Mouse (Mus musculus) liver, embryonic 15.5 days (tissue): ENCODE measurements around the gene Spata32. TPM values are rescaled to one million over a fixed set of nuclear protein-coding genes. Genes with fewer than 3 reads are reported as not detected.

Source experiments
- ATAC-seq: fragments of 200-750 bp; cut with Nextera tagmentation; 2 replicates; pipeline ENCODE4 v1.8.0; 2017; ENCODE audit warnings: moderate number of reproducible peaks, mild to moderate bottlenecking, moderate library complexity; ENCODE audit not compliant: insufficient read depth
- H3K27ac ChIP-seq: fragments of 300-500 bp; sonication (generic); replicated peaks from 2 replicates; pipeline ENCODE4 v1.5.1; 2015; ENCODE audit warnings: mild to moderate bottlenecking, inconsistent platforms
- H3K27me3 ChIP-seq: fragments of 300-500 bp; sonication (generic); 2 replicates; pipeline ENCODE4 v1.6.1; 2015; ENCODE audit warnings: mild to moderate bottlenecking, inconsistent platforms
- H3K36me3 ChIP-seq: fragments of 300-500 bp; sonication (generic); replicated peaks from 2 replicates; pipeline ENCODE4 v1.6.1; 2015; ENCODE audit warnings: moderate library complexity, mild to moderate bottlenecking, inconsistent platforms
- H3K4me1 ChIP-seq: fragments of 300-500 bp; sonication (generic); replicated peaks from 2 replicates; pipeline ENCODE4 v1.6.1; 2015; ENCODE audit warnings: inconsistent platforms
- H3K4me2 ChIP-seq: fragments of 300-500 bp; sonication (generic); 2 replicates; pipeline ENCODE4 v1.6.1; 2015; ENCODE audit warnings: moderate library complexity, mild to moderate bottlenecking, inconsistent platforms
- H3K4me3 ChIP-seq: fragments of 300-500 bp; sonication (generic); replicated peaks from 2 replicates; pipeline ENCODE4 v1.5.1; 2015; ENCODE audit warnings: mild to moderate bottlenecking, inconsistent platforms
- H3K9ac ChIP-seq: fragments of 300-500 bp; sonication (generic); 2 replicates; pipeline ENCODE4 v1.6.1; 2015; ENCODE audit warnings: moderate library complexity, mild to moderate bottlenecking, inconsistent platforms
- H3K9me3 ChIP-seq: fragments of 300-500 bp; sonication (generic); replicated peaks from 2 replicates; pipeline ENCODE4 v1.6.1; 2016; ENCODE audit warnings: inconsistent platforms
- WGBS: fragments of 180-500 bp; shearing (Covaris S2); methylation state at CpG from one replicate; pipeline ENCODE4 v1.1.7; 2015; ENCODE audit warnings: mixed read lengths; ENCODE audit not compliant: insufficient replicate concordance; 5-methylcytosine and 5-hydroxymethylcytosine counted together
- polyA plus RNA-seq: library from polyadenylated mRNA; unstranded; fragments of >200 nt; fragmentation: Nextera tagmentation; extraction: Ambion mirVana; gene quantifications from 2 replicates; pipeline ENCODE4 v1.2.1, GENCODE M21; 2015

The Spata32 gene
- not detected in 2 replicates for polyA plus RNA-seq

DNA sequence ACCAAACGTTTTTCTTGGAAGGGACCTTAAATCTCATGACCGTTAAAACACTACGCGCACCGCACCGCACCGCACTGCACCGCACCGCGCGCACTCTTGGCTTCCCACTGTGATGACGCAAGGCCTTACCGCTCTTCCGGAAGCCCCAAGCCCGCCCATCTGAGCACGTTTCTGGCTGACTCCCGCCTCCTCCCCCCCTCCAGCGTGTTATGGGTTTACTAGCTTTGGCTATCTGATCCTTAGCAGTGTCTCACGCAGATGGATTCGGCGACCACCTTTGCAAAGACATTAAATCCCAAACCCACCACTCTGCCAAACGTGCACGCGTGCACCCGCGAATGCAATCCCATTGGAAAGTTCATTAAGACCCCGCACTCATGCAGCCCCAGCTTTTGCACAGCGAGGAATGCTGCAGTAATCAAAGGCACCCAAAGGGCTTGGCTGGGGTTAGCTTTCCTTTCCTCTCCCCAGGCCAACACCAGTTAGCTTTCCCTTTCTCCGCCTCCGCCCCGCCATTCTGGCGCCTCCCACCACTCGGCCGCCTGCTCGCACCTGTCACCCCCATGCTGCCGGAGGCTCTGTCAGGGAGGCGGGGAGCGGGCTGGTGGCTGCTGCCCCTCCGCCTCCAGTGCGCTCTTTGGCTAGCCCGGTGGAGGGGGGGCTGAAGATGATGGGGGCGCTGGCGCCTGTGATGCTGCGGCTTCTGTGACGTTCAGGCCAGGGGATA is at the start of gene Spata32:
TSS of gene Spata32 (minus strand) at position 643 of the 727 bp plus-strand sequence.
- 1% methylated on average over 45 of the region's 45 CpGs for WGBS
- ATAC-seq: 0 out of 2 replicates have a peak, but pooled peaks have one; percentile 44

DNA sequence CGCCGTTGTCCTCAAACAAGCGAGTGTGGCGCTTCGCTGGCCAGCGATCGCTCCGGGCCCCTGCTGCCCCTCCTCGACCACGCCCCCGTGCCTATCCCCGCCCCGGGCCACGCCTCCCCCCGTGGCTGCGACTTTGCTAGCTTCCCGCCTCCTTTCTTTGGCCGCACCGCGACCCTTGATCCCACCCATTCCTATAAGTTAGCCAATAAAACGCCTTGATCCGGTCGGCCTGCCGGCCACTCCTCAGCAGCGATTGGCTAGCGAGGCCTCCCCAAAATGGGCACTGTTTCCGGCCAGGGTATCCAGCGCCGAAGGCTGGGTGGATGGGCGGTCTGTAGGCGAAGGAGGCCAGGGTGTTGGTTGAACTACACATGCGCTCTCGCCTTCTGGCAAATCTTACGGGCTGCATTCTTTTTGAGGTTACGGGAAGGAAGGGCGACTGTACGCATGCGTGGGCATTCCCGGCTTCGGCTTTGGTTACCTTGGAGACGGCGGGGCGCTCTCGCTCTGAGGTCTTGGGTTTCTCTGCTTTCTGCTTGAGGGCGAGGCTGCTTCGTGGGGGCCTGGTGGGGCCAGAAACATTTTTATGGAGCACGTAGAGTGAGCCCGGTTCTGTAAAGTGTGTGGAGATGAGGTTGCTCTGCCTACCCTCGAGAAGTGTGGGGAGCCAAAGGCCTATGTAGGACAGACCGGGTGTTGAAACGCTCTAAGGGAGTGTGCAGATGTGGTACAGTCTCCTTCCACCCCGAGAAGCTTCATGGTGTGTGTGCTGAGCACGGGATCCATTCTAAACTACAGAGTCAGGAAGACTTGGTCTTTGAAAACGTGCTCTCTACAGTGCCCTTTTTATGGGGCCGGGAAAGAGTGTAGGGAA is 49.4 kb upstream of the Spata32 start, which contains the start of gene Map3k14:
TSS of gene Map3k14 (minus strand) at position 127 of the 874 bp plus-strand sequence.
- Histone ChIP-seq H3K4me1 (peaks cover 30% of the 10 kb centered on the region), H3K9me3 (no peaks in the 10 kb centered on the region)

More for the DNA sequence above, at the start of gene Spata32:
- Histone ChIP-seq H3K4me3 (peak within 1 kb of the TSS; percentile 57), H3K27me3 (peaks cover 16% of the 10 kb centered on the region), H3K4me2 (peak within 1 kb of the TSS; percentile 80), H3K9me3 (no peaks in the 10 kb centered on the region), H3K4me1 (peaks cover 19% of the 10 kb centered on the region), H3K27ac (no peak within 1 kb of the TSS), H3K9ac (peak within 1 kb of the TSS; percentile 39; the same call in 1 of the 2 replicates), H3K36me3 (no peaks in the 10 kb centered on the region)

DNA sequence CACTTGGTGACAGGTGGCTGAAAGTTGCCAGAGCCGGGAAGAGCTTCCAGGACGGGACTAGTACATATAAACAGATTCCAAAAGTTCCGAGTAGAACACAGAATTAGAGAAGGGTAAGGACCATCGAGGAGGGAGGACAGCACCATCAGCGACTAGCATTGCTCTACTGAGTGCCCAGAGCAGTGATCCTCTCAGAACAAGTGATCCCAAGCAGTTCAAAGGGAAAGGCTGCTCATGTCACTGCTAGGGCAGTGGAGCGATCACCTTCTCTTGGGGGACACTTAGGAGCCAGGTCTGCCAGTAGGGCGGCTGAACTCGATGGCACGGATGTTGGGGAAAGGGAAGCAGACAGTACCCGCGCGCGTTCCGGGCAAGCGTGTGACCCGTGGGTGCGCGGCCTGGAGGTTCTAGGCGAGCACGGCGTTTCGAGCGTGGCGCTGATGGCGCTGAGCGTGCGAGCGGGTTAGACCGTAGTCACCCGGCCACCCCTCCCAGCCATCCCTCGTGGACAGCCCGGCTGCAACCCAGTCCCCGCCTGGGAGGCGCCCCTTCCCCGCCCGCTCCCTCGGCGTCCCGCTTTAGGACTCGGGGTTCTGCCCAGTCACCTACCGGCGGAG is 48.6 kb upstream of the Spata32 start:
- peak overlapping the region; percentile 65 for H3K4me3 ChIP-seq
- H3K36me3 ChIP-seq: no peaks in the 10 kb centered on the region
- ATAC-seq: no peak
- peak overlapping the region; percentile 63 for H3K9ac ChIP-seq
- H3K27me3 ChIP-seq: peaks cover 12% of the 10 kb centered on the region; the same call in 1 of the 2 replicates
- H3K4me1 ChIP-seq: peaks cover 35% of the 10 kb centered on the region
- H3K27ac ChIP-seq: peak overlapping the region; percentile 65; the same call in 1 of the 2 replicates
- H3K9me3 ChIP-seq: no peaks in the 10 kb centered on the region
- H3K4me2 ChIP-seq: peak overlapping the region; percentile 97
- WGBS: 1% methylated on average over 42 of the region's 42 CpGs

More for the DNA sequence above, 49.4 kb upstream of the Spata32 start, which contains the start of gene Map3k14:
- Histone ChIP-seq H3K36me3 (no peaks in the 10 kb centered on the region), H3K4me3 (peak within 1 kb of the TSS; percentile 65), H3K4me2 (peak within 1 kb of the TSS; percentile 97), H3K9ac (peak within 1 kb of the TSS; percentile 63), H3K27me3 (peaks cover 12% of the 10 kb centered on the region; the same call in 1 of the 2 replicates), H3K27ac (peak within 1 kb of the TSS; percentile 65)
- peak; percentile 96 for ATAC-seq
- WGBS: 2% methylated on average over 55 of the region's 55 CpGs

DNA sequence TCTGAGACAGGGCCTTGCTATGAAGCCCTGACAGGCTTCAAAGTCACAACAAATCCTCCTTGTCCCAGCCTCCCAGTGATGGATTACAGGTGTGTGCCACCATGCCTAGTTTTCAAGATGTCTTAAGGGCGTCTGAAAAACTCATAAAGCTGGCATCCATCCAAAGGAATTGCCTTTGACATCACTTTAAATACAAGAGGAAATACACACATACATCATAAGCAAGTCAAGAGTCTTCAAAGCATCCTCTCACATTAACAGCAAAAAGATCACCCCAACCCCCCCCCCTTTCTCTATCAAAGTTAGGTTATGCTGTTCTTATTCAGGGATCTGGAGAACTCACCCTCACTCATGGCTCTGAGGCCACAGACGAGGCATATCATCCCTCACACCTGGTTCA is 47.6 kb upstream of the Spata32 start:
- Histone ChIP-seq H3K27ac (no peak overlapping the region), H3K4me2 (peak overlapping the region; percentile 97), H3K36me3 (no peaks in the 10 kb centered on the region), H3K4me1 (peaks cover 36% of the 10 kb centered on the region), H3K27me3 (peaks cover 8% of the 10 kb centered on the region; the same call in 1 of the 2 replicates), H3K9me3 (no peaks in the 10 kb centered on the region), H3K9ac (no peak overlapping the region), H3K4me3 (0 out of 2 replicates have a peak overlapping the region, but pooled peaks have one; percentile 65)
- ATAC-seq: no peak
- 42% methylated on average over 2 of the region's 2 CpGs for WGBS

DNA sequence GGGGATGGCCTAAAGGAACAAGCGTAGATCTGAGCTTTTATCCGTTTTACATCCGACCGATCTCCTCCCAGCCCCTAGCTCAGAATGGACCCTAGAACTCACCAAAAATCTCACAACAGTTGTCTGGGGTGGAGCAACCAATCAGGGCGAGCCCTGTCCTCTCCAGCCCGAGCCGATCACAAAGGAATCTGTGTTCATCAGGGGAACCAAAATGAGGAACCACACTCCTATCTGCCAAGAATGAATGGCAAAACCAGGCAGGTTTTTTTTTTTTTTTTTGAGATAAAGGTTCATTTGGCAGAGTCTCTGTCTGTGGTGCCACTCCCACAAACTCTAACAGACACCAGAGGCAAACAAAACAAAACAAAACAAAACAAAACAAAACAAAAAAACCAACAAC is 47.0 kb upstream of the Spata32 start:
- peaks cover 8% of the 10 kb centered on the region; the same call in 1 of the 2 replicates for H3K27me3 ChIP-seq
- no peak overlapping the region for H3K4me2 ChIP-seq
- no peaks in the 10 kb centered on the region for H3K36me3 ChIP-seq
- no peaks in the 10 kb centered on the region for H3K9me3 ChIP-seq
- no peak for ATAC-seq
- peaks cover 36% of the 10 kb centered on the region for H3K4me1 ChIP-seq
- H3K27ac ChIP-seq: no peak overlapping the region
- no peak overlapping the region for H3K4me3 ChIP-seq
- H3K9ac ChIP-seq: no peak overlapping the region
- WGBS: 28% methylated on average over 7 of the region's 7 CpGs

DNA sequence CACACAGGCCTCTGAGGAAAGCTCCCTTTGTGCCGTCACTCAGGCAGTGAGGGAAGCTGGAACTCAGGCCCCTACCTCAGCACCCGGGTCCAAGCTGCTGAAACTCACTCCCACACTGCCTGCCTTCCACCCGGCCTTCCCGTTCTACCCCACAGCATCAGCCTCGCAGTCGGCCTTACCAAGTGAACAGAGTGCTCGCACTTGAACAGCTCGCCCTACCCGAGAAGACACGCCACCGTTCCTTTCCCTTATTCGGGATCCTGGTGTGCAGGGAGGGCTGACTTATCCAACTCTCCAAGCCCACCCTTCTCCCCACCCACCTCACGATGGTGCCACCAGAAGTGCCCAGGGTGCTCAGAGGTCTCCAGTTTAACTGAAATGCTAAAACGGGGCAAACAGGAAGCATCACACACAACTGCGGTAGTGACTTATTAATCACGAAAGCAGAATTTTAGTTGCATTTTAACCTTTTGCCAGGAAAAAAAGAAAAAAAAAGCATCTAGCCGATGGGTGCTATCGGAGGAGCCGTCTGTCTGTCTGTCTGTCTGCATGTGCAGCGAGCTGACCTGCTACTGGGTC is 46.3 kb upstream of the Spata32 start:
- ATAC-seq: no peak
- Histone ChIP-seq H3K4me3 (no peak overlapping the region), H3K27me3 (peaks cover 8% of the 10 kb centered on the region; the same call in 1 of the 2 replicates), H3K36me3 (no peaks in the 10 kb centered on the region), H3K9ac (no peak overlapping the region), H3K27ac (no peak overlapping the region), H3K4me2 (peak overlapping the region; percentile 5; the same call in 1 of the 2 replicates), H3K9me3 (no peaks in the 10 kb centered on the region), H3K4me1 (peaks cover 36% of the 10 kb centered on the region)
- WGBS: 68% methylated on average over 20 of the region's 20 CpGs

DNA sequence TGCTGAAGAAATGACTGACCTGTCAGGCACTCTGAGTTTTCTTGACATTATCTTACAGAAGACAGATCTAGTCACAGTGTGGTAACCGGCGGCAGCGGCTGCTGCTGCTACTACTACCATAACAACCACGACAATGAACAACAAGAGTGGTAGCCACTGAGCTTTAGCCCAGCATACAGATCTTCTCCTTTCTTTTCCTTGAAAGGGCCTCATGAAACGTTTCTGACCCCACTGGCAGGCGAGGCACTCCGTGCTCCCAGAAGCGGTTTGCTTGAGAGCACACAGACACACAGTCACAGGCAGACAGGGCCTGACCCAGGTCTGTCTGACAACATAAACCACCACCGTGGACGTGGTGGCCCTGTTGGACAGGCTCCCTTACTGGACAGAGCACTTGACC is 45.3 kb upstream of the Spata32 start:
- H3K4me2 ChIP-seq: no peak overlapping the region
- 33% methylated on average over 10 of the region's 10 CpGs for WGBS
- H3K27ac ChIP-seq: no peak overlapping the region
- peaks cover 35% of the 10 kb centered on the region for H3K4me1 ChIP-seq
- H3K27me3 ChIP-seq: peaks cover 8% of the 10 kb centered on the region; the same call in 1 of the 2 replicates
- no peak overlapping the region for H3K9ac ChIP-seq
- no peak overlapping the region for H3K4me3 ChIP-seq
- no peaks in the 10 kb centered on the region for H3K9me3 ChIP-seq
- ATAC-seq: no peak
- H3K36me3 ChIP-seq: no peaks in the 10 kb centered on the region

DNA sequence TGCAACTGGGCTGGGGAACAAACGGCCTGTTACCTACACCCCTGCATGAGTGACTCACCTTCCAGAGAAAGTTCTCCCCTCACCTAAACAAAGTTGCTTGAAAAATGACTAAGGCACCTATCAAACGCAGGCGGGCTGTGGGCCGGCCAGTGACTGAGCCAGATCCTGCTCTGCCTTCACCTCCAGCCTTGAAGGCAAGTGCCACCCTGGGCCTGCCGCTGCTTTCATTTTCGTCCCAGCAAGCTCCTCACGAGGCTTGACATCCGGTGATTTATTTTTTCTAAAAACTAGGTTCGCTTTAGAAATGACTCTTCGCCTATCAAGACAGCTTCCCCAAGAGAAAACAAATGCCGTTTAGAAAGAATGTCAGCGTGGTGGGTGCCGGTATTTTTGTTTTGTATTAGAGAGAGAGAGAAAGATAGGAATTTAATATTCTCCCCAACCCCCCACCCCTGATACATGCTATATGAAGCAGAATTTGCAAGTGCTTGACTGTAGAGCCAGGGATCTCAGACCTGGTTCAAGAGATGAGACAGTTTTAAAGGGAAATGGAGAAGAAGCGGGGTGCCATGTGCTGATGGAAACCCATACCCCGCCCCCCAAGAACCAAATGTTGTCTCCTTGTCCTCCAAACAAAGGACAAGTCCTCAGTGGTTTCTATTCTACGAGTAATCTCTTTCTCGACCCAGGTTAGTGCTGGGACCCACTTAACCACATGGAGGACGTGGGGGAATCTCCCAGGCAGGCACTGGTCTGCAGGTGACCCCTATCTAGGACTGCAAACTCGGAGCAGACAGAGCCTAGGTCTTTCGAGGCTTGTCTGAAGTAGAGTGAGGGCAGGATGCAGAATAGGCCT is 44.4 kb upstream of the Spata32 start:
- no peak overlapping the region for H3K9ac ChIP-seq
- H3K9me3 ChIP-seq: no peaks in the 10 kb centered on the region
- H3K4me3 ChIP-seq: no peak overlapping the region
- peak overlapping the region; percentile 29; the same call in 1 of the 2 replicates for H3K27ac ChIP-seq
- H3K36me3 ChIP-seq: no peaks in the 10 kb centered on the region
- 46% methylated on average over 20 of the region's 20 CpGs for WGBS
- ATAC-seq: no peak
- H3K27me3 ChIP-seq: peaks cover 8% of the 10 kb centered on the region; the same call in 1 of the 2 replicates
- H3K4me2 ChIP-seq: peak overlapping the region; percentile 37
- peaks cover 26% of the 10 kb centered on the region for H3K4me1 ChIP-seq

DNA sequence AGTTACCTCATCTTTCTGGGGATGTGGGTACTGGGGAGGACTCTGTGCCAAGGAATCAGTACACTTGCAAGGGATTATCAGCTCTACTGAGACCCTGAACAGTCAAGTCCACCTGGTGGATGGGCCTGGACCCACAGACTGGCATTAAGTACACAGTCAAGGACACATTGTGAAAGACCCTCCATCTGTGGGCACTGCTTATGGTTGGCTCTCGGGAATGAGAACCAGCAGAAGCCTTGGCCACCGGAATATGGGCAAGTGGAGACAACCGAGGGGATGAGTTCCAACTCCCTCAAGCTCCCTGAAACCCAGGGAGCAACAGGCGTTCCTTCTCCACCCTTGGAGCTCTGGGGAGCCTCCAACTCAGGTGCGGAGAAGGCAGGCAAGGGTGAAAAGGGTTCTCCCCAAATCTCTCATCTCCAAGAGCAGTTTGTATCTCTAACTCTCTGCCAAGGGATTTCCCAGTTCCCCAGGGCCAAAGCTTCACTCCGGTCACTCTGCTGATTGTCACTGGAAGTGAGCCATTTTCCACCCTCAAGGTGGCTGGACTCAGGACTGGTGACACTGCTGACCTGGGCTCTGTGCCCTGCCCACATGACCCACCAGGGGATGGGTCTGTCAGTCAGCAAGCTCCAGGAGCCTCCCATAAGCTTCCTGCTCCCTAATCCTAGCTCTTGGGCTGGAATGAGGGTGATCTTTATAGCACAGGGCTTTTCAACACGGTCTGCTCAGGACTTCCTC is 43.6 kb upstream of the Spata32 start:
- 60% methylated on average over 7 of the region's 7 CpGs for WGBS
- no peaks in the 10 kb centered on the region for H3K9me3 ChIP-seq
- H3K9ac ChIP-seq: no peak overlapping the region
- H3K27ac ChIP-seq: peak overlapping the region; percentile 29; the same call in 1 of the 2 replicates
- H3K4me2 ChIP-seq: peak overlapping the region; percentile 37
- no peak for ATAC-seq
- H3K27me3 ChIP-seq: peaks cover 8% of the 10 kb centered on the region; the same call in 1 of the 2 replicates
- H3K4me1 ChIP-seq: peaks cover 23% of the 10 kb centered on the region
- H3K36me3 ChIP-seq: no peaks in the 10 kb centered on the region
- H3K4me3 ChIP-seq: no peak overlapping the region
